Mouse (Mus musculus) common myeloid progenitor, adult 5-6 weeks (primary cell): ENCODE measurements around the gene Eif4e. TPM values are rescaled to one million over a fixed set of nuclear protein-coding genes. Genes with fewer than 3 reads are reported as not detected.
"Not testable (repeated sequence)": the region's sequence is repeated elsewhere in the genome, so short reads cannot be mapped to it uniquely, and the experiment has no call there.

Experiments used
- ATAC-seq: replicated peaks from 2 replicates; pipeline ENCODE4 v1.8.0; 2016; ENCODE audit warnings: low read depth, mild to moderate bottlenecking, moderate TSS enrichment, inconsistent platforms; ENCODE audit not compliant: poor library complexity, severe bottlenecking
- total RNA-seq: library from RNA; stranded (forward); fragments of 200-1000, 187-1606 nt; gene quantifications from 2 replicates; pipeline ENCODE4 v1.2.3, GENCODE M21; 2017

The Eif4e gene
- total RNA-seq, 1 experiment from 2014 or later: 200 TPM

GRCm38 (mm10) chr3:138515656-138516370 lies 10.2 kb upstream of the Eif4e start:
- no peak for ATAC-seq

- ATAC-seq: peak; percentile 66; the same call in 1 of the 2 replicates
These were observed 8.1 kb upstream of the Eif4e start for GRCm38 (mm10) chr3:138517881-138518280.

GRCm38 (mm10) chr3:138519218-138519617 lies 6.8 kb upstream of the Eif4e start:
- ATAC-seq: peak; percentile 50; the same call in 1 of the 2 replicates

GRCm38 (mm10) chr3:138523956-138524355 lies 2.0 kb upstream of the Eif4e start:
- no peak for ATAC-seq

GRCm38 (mm10) chr3:138525494-138525893 lies 485 bp upstream of the Eif4e start:
- no peak for ATAC-seq

GRCm38 (mm10) chr3:138526916-138527666 lies 1.1 kb downstream of the Eif4e start:
- peak; percentile 75 for ATAC-seq

GRCm38 (mm10) chr3:138527667-138528231 lies 1.8 kb downstream of the Eif4e start:
- peak; percentile 42 for ATAC-seq

- ATAC-seq: no peak
These were observed 2.3 kb downstream of the Eif4e start for GRCm38 (mm10) chr3:138528265-138528664.

- ATAC-seq: no peak
These were observed 4.8 kb downstream of the Eif4e start for GRCm38 (mm10) chr3:138530578-138531478.

- ATAC-seq: no peak
These were observed 5.7 kb downstream of the Eif4e start for GRCm38 (mm10) chr3:138531479-138532181.

- ATAC-seq: 0 out of 2 replicates have a peak, but pooled peaks have one; percentile 9
These were observed 6.8 kb downstream of the Eif4e start for GRCm38 (mm10) chr3:138532764-138533163.

GRCm38 (mm10) chr3:138536031-138536430 lies 10.1 kb downstream of the Eif4e start:
- ATAC-seq: no peak

GRCm38 (mm10) chr3:138542621-138543020 lies 16.6 kb downstream of the Eif4e start:
- 0 out of 2 replicates have a peak, but pooled peaks have one; percentile 23 for ATAC-seq

- ATAC-seq: no peak
These were observed 18.1 kb downstream of the Eif4e start for GRCm38 (mm10) chr3:138544117-138544516.

- ATAC-seq: no peak
These were observed 20.7 kb downstream of the Eif4e start for GRCm38 (mm10) chr3:138546678-138547077.

GRCm38 (mm10) chr3:138549045-138549444 lies 23.1 kb downstream of the Eif4e start:
- no peak for ATAC-seq

GRCm38 (mm10) chr3:138550336-138551123 lies 24.6 kb downstream of the Eif4e start:
- no peak for ATAC-seq

- not testable (repeated sequence) for ATAC-seq
These were observed 29.3 kb downstream of the Eif4e start for GRCm38 (mm10) chr3:138555279-138555678.
